Mouse (Mus musculus): ENCODE data around the gene Ntm.

GRCm38 (mm10) chr9:29721461-29721860, 241.5 kb downstream of the Ntm start:
- no peak for TF ChIP-seq CTCF (IDR thresholded peaks at IDR 0.05)
- TF ChIP-seq EP300 (IDR thresholded peaks at IDR 0.05) = no peak
